Mouse (Mus musculus): ENCODE measurements at regions not wholly inside any gene's neighbourhood (a gene's known extent, or its start where the extent isn't known, plus 50 kb on each side); places are given as distances from the start of the nearest gene placed in this dataset.

DNA sequence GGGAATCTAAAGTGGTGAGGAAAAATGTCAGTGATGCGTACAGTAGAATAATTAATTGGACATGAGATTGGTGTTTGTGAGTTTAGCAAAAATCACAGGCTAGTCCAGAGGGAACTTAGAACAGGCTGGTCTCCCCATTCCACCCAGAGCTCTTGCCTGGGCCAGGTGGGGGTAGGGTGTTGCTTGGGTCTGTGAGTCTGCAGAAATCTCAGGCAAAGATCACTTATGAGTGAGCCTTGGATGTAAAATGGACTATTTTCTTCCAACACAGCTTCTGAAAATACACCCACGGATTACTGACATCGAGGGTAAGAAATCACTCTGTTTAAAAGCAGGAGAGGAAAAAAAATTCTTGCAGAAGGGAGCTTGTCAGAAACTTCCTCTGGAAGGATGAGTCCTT, 159.1 kb downstream of the Diras2 start:
- Histone ChIP-seq H3K27ac (ENCODE audit: insufficient read depth, low read length) (no peak overlapping the region), H3K27me3 (ENCODE audit: control insufficient read depth, insufficient read depth, low read length, poor library complexity, severe bottlenecking) (no peaks in the 10 kb centered on the region), H3K9ac (ENCODE audit: low read depth, poor library complexity, severe bottlenecking) (no peak overlapping the region), H3K4me3 (ENCODE audit: low read depth, low read length) (no peak overlapping the region), H3K9me3 (replicated peaks; ENCODE audit: control insufficient read depth, insufficient read depth, low read length, poor library complexity, severe bottlenecking) (no peaks in the 10 kb centered on the region), H3K4me1 (ENCODE audit: control insufficient read depth, insufficient read depth, low read length) (no peaks in the 10 kb centered on the region), H3K36me3 (ENCODE audit: control insufficient read depth, insufficient read depth, low read length, poor library complexity, severe bottlenecking) (no peaks in the 10 kb centered on the region)
- no peak for TF ChIP-seq POLR2A (IDR thresholded peaks at IDR 0.05; ENCODE audit: insufficient read depth, low read length)
- no peak for TF ChIP-seq EP300 (IDR thresholded peaks at IDR 0.05; ENCODE audit: insufficient read depth, low read depth, low read length)
- TF ChIP-seq CTCF (IDR thresholded peaks at IDR 0.05; ENCODE audit: low read depth, low read length) = no peak

DNA sequence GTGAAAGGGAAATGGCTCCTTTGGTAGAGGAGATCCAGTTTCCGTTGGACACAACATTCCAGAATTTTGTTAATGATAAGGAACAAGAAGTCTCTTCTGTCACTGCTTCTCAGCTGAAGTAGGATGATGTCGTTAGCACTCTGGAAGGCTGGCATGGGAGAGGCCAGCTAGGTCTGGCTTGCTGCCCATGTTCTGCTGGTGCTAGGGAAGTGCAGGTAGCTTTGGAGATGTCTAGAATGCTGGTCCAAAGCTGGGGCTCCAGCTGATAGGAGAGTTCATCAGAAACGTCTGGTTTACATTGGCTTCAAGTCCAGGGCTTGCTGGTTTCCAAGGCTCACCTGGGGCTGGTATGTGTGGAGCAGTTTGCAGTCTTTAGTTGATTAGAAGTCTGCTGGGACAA, 156.3 kb downstream of the Diras2 start:
- Histone ChIP-seq H3K4me3 (ENCODE audit: low read depth, low read length) (no peak overlapping the region), H3K27me3 (ENCODE audit: control insufficient read depth, insufficient read depth, low read length, poor library complexity, severe bottlenecking) (no peaks in the 10 kb centered on the region), H3K9me3 (replicated peaks; ENCODE audit: control insufficient read depth, insufficient read depth, low read length, poor library complexity, severe bottlenecking) (peaks cover 8% of the 10 kb centered on the region; the same call in 1 of the 2 replicates), H3K4me1 (ENCODE audit: control insufficient read depth, insufficient read depth, low read length) (no peaks in the 10 kb centered on the region), H3K9ac (ENCODE audit: low read depth, poor library complexity, severe bottlenecking) (no peak overlapping the region), H3K27ac (ENCODE audit: insufficient read depth, low read length) (no peak overlapping the region), H3K36me3 (ENCODE audit: control insufficient read depth, insufficient read depth, low read length, poor library complexity, severe bottlenecking) (no peaks in the 10 kb centered on the region)
- no peak for TF ChIP-seq CTCF (IDR thresholded peaks at IDR 0.05; ENCODE audit: low read depth, low read length)
- no peak for TF ChIP-seq POLR2A (IDR thresholded peaks at IDR 0.05; ENCODE audit: insufficient read depth, low read length)
- TF ChIP-seq EP300 (IDR thresholded peaks at IDR 0.05; ENCODE audit: insufficient read depth, low read depth, low read length) = no peak

DNA sequence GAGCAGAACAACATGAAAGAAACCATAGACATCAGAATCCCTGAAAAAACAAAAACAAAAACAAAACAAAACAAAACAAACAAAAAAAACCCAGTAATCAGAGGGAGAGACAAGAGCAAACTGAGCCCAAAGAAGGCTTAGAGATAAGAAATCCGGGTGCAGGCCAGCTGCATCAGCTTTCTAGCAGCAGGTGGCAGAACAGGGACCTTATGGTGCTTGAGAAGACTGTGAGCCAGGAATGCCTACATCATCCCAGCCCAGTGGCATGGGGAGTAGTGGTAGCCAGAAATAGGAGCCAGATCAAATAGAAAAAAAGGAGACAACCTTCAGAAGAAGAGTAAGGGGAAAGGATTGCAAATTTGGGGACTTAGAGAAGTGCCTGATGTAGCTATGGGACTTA, 152.8 kb downstream of the Diras2 start:
- no peak overlapping the region for H3K9ac ChIP-seq (ENCODE audit: low read depth, poor library complexity, severe bottlenecking)
- TF ChIP-seq CTCF (IDR thresholded peaks at IDR 0.05; ENCODE audit: low read depth, low read length) = no peak
- no peak for TF ChIP-seq POLR2A (IDR thresholded peaks at IDR 0.05; ENCODE audit: insufficient read depth, low read length)
- TF ChIP-seq EP300 (IDR thresholded peaks at IDR 0.05; ENCODE audit: insufficient read depth, low read depth, low read length) = no peak
- H3K4me3 ChIP-seq (ENCODE audit: low read depth, low read length) = no peak overlapping the region
- H3K36me3 ChIP-seq (ENCODE audit: control insufficient read depth, insufficient read depth, low read length, poor library complexity, severe bottlenecking) = no peaks in the 10 kb centered on the region
- H3K27ac ChIP-seq (ENCODE audit: insufficient read depth, low read length) = no peak overlapping the region
- H3K4me1 ChIP-seq (ENCODE audit: control insufficient read depth, insufficient read depth, low read length) = no peaks in the 10 kb centered on the region
- no peaks in the 10 kb centered on the region for H3K27me3 ChIP-seq (ENCODE audit: control insufficient read depth, insufficient read depth, low read length, poor library complexity, severe bottlenecking)
- peaks cover 25% of the 10 kb centered on the region for H3K9me3 ChIP-seq (replicated peaks; ENCODE audit: control insufficient read depth, insufficient read depth, low read length, poor library complexity, severe bottlenecking)

DNA sequence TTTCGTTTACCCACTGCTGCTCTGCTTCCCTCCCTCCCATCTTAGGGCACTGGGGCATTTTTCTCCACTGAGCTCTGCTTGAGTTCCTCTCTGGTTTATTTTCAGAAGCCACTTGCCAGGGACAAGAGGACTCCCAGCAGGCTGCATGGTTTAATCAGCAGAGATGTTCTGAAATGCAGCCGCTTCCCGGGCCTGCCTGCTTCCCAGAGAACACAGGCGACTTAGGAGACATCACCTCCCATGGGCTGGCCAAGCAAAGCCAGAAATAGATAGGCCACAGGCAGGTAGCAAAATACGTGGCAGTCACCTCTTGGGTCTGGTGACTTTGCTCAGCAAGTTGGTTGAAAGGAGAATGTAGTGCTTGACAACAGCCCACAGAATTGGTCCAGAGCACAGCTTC, 141.8 kb downstream of the Diras2 start:
- no peaks in the 10 kb centered on the region for H3K36me3 ChIP-seq (ENCODE audit: control insufficient read depth, insufficient read depth, low read length, poor library complexity, severe bottlenecking)
- H3K4me1 ChIP-seq (ENCODE audit: control insufficient read depth, insufficient read depth, low read length) = no peaks in the 10 kb centered on the region
- no peak overlapping the region for H3K4me3 ChIP-seq (ENCODE audit: low read depth, low read length)
- TF ChIP-seq EP300 (IDR thresholded peaks at IDR 0.05; ENCODE audit: insufficient read depth, low read depth, low read length) (no peak), POLR2A (IDR thresholded peaks at IDR 0.05; ENCODE audit: insufficient read depth, low read length) (no peak), CTCF (IDR thresholded peaks at IDR 0.05; ENCODE audit: low read depth, low read length) (no peak)
- H3K9me3 ChIP-seq (replicated peaks; ENCODE audit: control insufficient read depth, insufficient read depth, low read length, poor library complexity, severe bottlenecking) = peaks cover 13% of the 10 kb centered on the region
- no peaks in the 10 kb centered on the region for H3K27me3 ChIP-seq (ENCODE audit: control insufficient read depth, insufficient read depth, low read length, poor library complexity, severe bottlenecking)
- H3K9ac ChIP-seq (ENCODE audit: low read depth, poor library complexity, severe bottlenecking) = no peak overlapping the region
- no peak overlapping the region for H3K27ac ChIP-seq (ENCODE audit: insufficient read depth, low read length)

GRCm38 (mm10) chr13:52395786-52396185, 135.3 kb downstream of the Diras2 start:
- Histone ChIP-seq H3K9ac (ENCODE audit: low read depth, poor library complexity, severe bottlenecking) (no peak overlapping the region), H3K4me3 (ENCODE audit: low read depth, low read length) (no peak overlapping the region), H3K27ac (ENCODE audit: insufficient read depth, low read length) (no peak overlapping the region), H3K36me3 (ENCODE audit: control insufficient read depth, insufficient read depth, low read length, poor library complexity, severe bottlenecking) (no peaks in the 10 kb centered on the region), H3K4me1 (ENCODE audit: control insufficient read depth, insufficient read depth, low read length) (no peaks in the 10 kb centered on the region), H3K9me3 (replicated peaks; ENCODE audit: control insufficient read depth, insufficient read depth, low read length, poor library complexity, severe bottlenecking) (no peaks in the 10 kb centered on the region), H3K27me3 (ENCODE audit: control insufficient read depth, insufficient read depth, low read length, poor library complexity, severe bottlenecking) (no peaks in the 10 kb centered on the region)
- TF ChIP-seq CTCF (IDR thresholded peaks at IDR 0.05; ENCODE audit: low read depth, low read length) (no peak), EP300 (IDR thresholded peaks at IDR 0.05; ENCODE audit: insufficient read depth, low read depth, low read length) (no peak), POLR2A (IDR thresholded peaks at IDR 0.05; ENCODE audit: insufficient read depth, low read length) (no peak)

GRCm38 (mm10) chr13:52398344-52398743, 132.7 kb downstream of the Diras2 start:
- no peaks in the 10 kb centered on the region for H3K27me3 ChIP-seq (ENCODE audit: control insufficient read depth, insufficient read depth, low read length, poor library complexity, severe bottlenecking)
- H3K9me3 ChIP-seq (replicated peaks; ENCODE audit: control insufficient read depth, insufficient read depth, low read length, poor library complexity, severe bottlenecking) = no peaks in the 10 kb centered on the region
- no peaks in the 10 kb centered on the region for H3K4me1 ChIP-seq (ENCODE audit: control insufficient read depth, insufficient read depth, low read length)
- H3K4me3 ChIP-seq (ENCODE audit: low read depth, low read length) = no peak overlapping the region
- TF ChIP-seq EP300 (IDR thresholded peaks at IDR 0.05; ENCODE audit: insufficient read depth, low read depth, low read length) (no peak), POLR2A (IDR thresholded peaks at IDR 0.05; ENCODE audit: insufficient read depth, low read length) (no peak), CTCF (IDR thresholded peaks at IDR 0.05; ENCODE audit: low read depth, low read length) (no peak)
- H3K36me3 ChIP-seq (ENCODE audit: control insufficient read depth, insufficient read depth, low read length, poor library complexity, severe bottlenecking) = no peaks in the 10 kb centered on the region
- H3K27ac ChIP-seq (ENCODE audit: insufficient read depth, low read length) = no peak overlapping the region
- H3K9ac ChIP-seq (ENCODE audit: low read depth, poor library complexity, severe bottlenecking) = no peak overlapping the region

All from ES-Bruce4 (cell line).